Mouse (Mus musculus) kidney, embryonic 15.5 days (tissue): ENCODE data around the gene Olfr611. TPM values are rescaled to one million over a fixed set of nuclear protein-coding genes. Genes with fewer than 3 reads are reported as not detected.
"Not testable (repeated sequence)": the region's sequence is repeated elsewhere in the genome, so short reads cannot be mapped to it uniquely, and the experiment has no call there.

ENCODE experiments used
- ATAC-seq: fragments of 200-750 bp; cut with Nextera tagmentation; replicated peaks from 2 replicates; pipeline ENCODE4 v1.8.0; 2017; ENCODE audit warnings: moderate TSS enrichment; ENCODE audit not compliant: low FRiP score
- H3K27ac ChIP-seq: fragments of 300-500 bp; sonication (generic); 2 replicates; pipeline ENCODE4 v1.5.1; 2015; ENCODE audit warnings: mild to moderate bottlenecking, inconsistent platforms
- H3K27me3 ChIP-seq: fragments of 300-500 bp; sonication (generic); 2 replicates; pipeline ENCODE4 v1.6.1; 2015; ENCODE audit warnings: inconsistent platforms
- H3K36me3 ChIP-seq: fragments of 300-500 bp; sonication (generic); 2 replicates; pipeline ENCODE4 v1.6.1; 2015; ENCODE audit warnings: inconsistent platforms
- H3K4me1 ChIP-seq: fragments of 300-500 bp; sonication (generic); 2 replicates; pipeline ENCODE4 v1.6.1; 2015; ENCODE audit warnings: inconsistent platforms
- H3K4me2 ChIP-seq: fragments of 300-500 bp; sonication (generic); 2 replicates; pipeline ENCODE4 v1.6.1; 2015; ENCODE audit warnings: moderate library complexity, mild to moderate bottlenecking, inconsistent platforms
- H3K4me3 ChIP-seq: fragments of 300-500 bp; sonication (generic); replicated peaks from 2 replicates; pipeline ENCODE4 v1.5.1; 2015; ENCODE audit warnings: mild to moderate bottlenecking, inconsistent platforms
- H3K9ac ChIP-seq: fragments of 300-500 bp; sonication (generic); 2 replicates; pipeline ENCODE4 v1.6.1; 2015; ENCODE audit warnings: mild to moderate bottlenecking, inconsistent platforms
- H3K9me3 ChIP-seq: fragments of 300-500 bp; sonication (generic); replicated peaks from 2 replicates; pipeline ENCODE4 v1.6.1; 2016; ENCODE audit warnings: inconsistent platforms
- WGBS: fragments of 180-500 bp; shearing (Covaris S2); methylation state at CpG from one replicate; pipeline ENCODE4 v1.1.7; 2015; ENCODE audit warnings: mixed read lengths; 5-methylcytosine and 5-hydroxymethylcytosine counted together
- polyA plus RNA-seq: library from polyadenylated mRNA; unstranded; fragments of >200 nt; fragmentation: Nextera tagmentation; extraction: Ambion mirVana; gene quantifications from 2 replicates; pipeline ENCODE4 v1.2.1, GENCODE M21; 2015

Olfr611 gene
- not detected in 2 replicates for polyA plus RNA-seq

- not testable (repeated sequence) for H3K9ac ChIP-seq, H3K9me3 ChIP-seq, ATAC-seq, H3K4me1 ChIP-seq, H3K27ac ChIP-seq, H3K36me3 ChIP-seq, H3K4me2 ChIP-seq, H3K4me3 ChIP-seq, H3K27me3 ChIP-seq
- WGBS, result 70% methylated on average over 1 of the region's 1 CpGs
Measured at GRCm38 (mm10) chr7:103520746-103521145, at the start of gene Olfr611. Gene Olfr611, minus strand, starts transcription at chr7:103520846.

GRCm38 (mm10) chr7:103569043-103569442 is 48.4 kb upstream of the Olfr611 start, which contains the start of gene Olfr616:
Gene Olfr616, minus strand, starts transcription at chr7:103569143.
- no peaks in the 10 kb centered on the region for H3K4me1 ChIP-seq
- H3K27ac ChIP-seq, result no peak within 1 kb of the TSS
- 79% methylated on average over 3 of the region's 3 CpGs for WGBS
- H3K27me3 ChIP-seq, result no peaks in the 10 kb centered on the region
- no peak for ATAC-seq
- H3K36me3 ChIP-seq, result no peaks in the 10 kb centered on the region
- H3K9ac ChIP-seq, result no peak within 1 kb of the TSS
- no peak within 1 kb of the TSS for H3K4me2 ChIP-seq
- H3K9me3 ChIP-seq, result no peaks in the 10 kb centered on the region
- no peak within 1 kb of the TSS for H3K4me3 ChIP-seq

- Histone ChIP-seq H3K9ac (no peak within 1 kb of the TSS), H3K4me2 (no peak within 1 kb of the TSS), H3K27ac (no peak within 1 kb of the TSS), H3K4me3 (no peak within 1 kb of the TSS), H3K27me3 (no peaks in the 10 kb centered on the region), H3K4me1 (no peaks in the 10 kb centered on the region), H3K36me3 (no peaks in the 10 kb centered on the region), H3K9me3 (no peaks in the 10 kb centered on the region)
- WGBS, result 82% methylated on average over 2 of the region's 2 CpGs
- ATAC-seq, result no peak
Measured at GRCm38 (mm10) chr7:103555779-103556178, 35.1 kb upstream of the Olfr611 start, which contains the start of gene Olfr615. Gene Olfr615, plus strand, starts transcription at chr7:103556079.

GRCm38 (mm10) chr7:103547774-103548173 is 27.1 kb upstream of the Olfr611 start, which contains the start of gene Olfr613:
Gene Olfr613, plus strand, starts transcription at chr7:103548074.
- no peaks in the 10 kb centered on the region for H3K4me1 ChIP-seq
- no peaks in the 10 kb centered on the region for H3K9me3 ChIP-seq
- no peak within 1 kb of the TSS for H3K27ac ChIP-seq
- no peak within 1 kb of the TSS for H3K9ac ChIP-seq
- 81% methylated on average over 2 of the region's 2 CpGs for WGBS
- no peaks in the 10 kb centered on the region for H3K27me3 ChIP-seq
- H3K4me3 ChIP-seq, result no peak within 1 kb of the TSS
- ATAC-seq, result no peak
- no peaks in the 10 kb centered on the region for H3K36me3 ChIP-seq
- no peak within 1 kb of the TSS for H3K4me2 ChIP-seq

- H3K27ac ChIP-seq, H3K4me3 ChIP-seq, H3K4me2 ChIP-seq, H3K4me1 ChIP-seq, H3K9ac ChIP-seq, H3K27me3 ChIP-seq, ATAC-seq, H3K9me3 ChIP-seq, H3K36me3 ChIP-seq: not testable (repeated sequence)
- WGBS, result 90% methylated on average over 2 of the region's 2 CpGs
Measured at GRCm38 (mm10) chr7:103542617-103543016, 22.0 kb upstream of the Olfr611 start, which contains the start of gene Olfr612. Gene Olfr612, minus strand, starts transcription at chr7:103542717.

GRCm38 (mm10) chr7:103512022-103512421 is 8.6 kb downstream of the Olfr611 start, which contains the start of gene Olfr610:
Gene Olfr610, minus strand, starts transcription at chr7:103512122.
- Histone ChIP-seq H3K27ac (no peak within 1 kb of the TSS), H3K9ac (no peak within 1 kb of the TSS), H3K27me3 (no peaks in the 10 kb centered on the region), H3K4me1 (no peaks in the 10 kb centered on the region), H3K4me3 (no peak within 1 kb of the TSS), H3K4me2 (no peak within 1 kb of the TSS), H3K36me3 (no peaks in the 10 kb centered on the region), H3K9me3 (no peaks in the 10 kb centered on the region)
- 90% methylated on average over 2 of the region's 2 CpGs for WGBS
- ATAC-seq, result no peak

GRCm38 (mm10) chr7:103497962-103498361 is 22.7 kb downstream of the Olfr611 start, which contains the start of gene Olfr609:
Gene Olfr609, minus strand, starts transcription at chr7:103498062.
- H3K27ac ChIP-seq, result no peak within 1 kb of the TSS
- H3K9ac ChIP-seq, result no peak within 1 kb of the TSS
- H3K4me1 ChIP-seq, result no peaks in the 10 kb centered on the region
- 53% methylated on average over 1 of the region's 1 CpGs for WGBS
- ATAC-seq, result no peak
- H3K27me3 ChIP-seq, result no peaks in the 10 kb centered on the region
- no peak within 1 kb of the TSS for H3K4me3 ChIP-seq
- no peaks in the 10 kb centered on the region for H3K36me3 ChIP-seq
- H3K4me2 ChIP-seq, result no peak within 1 kb of the TSS
- H3K9me3 ChIP-seq, result no peaks in the 10 kb centered on the region

GRCm38 (mm10) chr7:103477106-103477505 is 43.5 kb downstream of the Olfr611 start:
- H3K4me1 ChIP-seq, H3K27me3 ChIP-seq, H3K9ac ChIP-seq, H3K4me3 ChIP-seq, H3K36me3 ChIP-seq, H3K9me3 ChIP-seq, H3K4me2 ChIP-seq, ATAC-seq, H3K27ac ChIP-seq: not testable (repeated sequence)
- WGBS, result 88% methylated on average over 9 of the region's 9 CpGs

GRCm38 (mm10) chr7:103469577-103469976 is 51.1 kb downstream of the Olfr611 start, which contains the start of gene Olfr608:
Gene Olfr608, plus strand, starts transcription at chr7:103469877.
- Histone ChIP-seq H3K9ac (no peak within 1 kb of the TSS), H3K4me3 (no peak within 1 kb of the TSS), H3K27ac (no peak within 1 kb of the TSS), H3K27me3 (no peaks in the 10 kb centered on the region), H3K36me3 (no peaks in the 10 kb centered on the region), H3K4me2 (no peak within 1 kb of the TSS), H3K9me3 (no peaks in the 10 kb centered on the region), H3K4me1 (no peaks in the 10 kb centered on the region)
- no peak for ATAC-seq

Other genes with a start within 250 kb of the Olfr611 start
- gene Olfr596, start 215.2 kb downstream of the Olfr611 start, polyA plus RNA-seq, result not detected in 2 replicates
- not detected in 2 replicates for gene Olfr597, start 204.5 kb downstream of the Olfr611 start, polyA plus RNA-seq
- gene Olfr598, start 197.3 kb downstream of the Olfr611 start, polyA plus RNA-seq, result not detected in 2 replicates
- not detected in 2 replicates for gene Olfr599, start 184.9 kb downstream of the Olfr611 start, polyA plus RNA-seq
- gene Olfr600, start 171.2 kb downstream of the Olfr611 start, polyA plus RNA-seq, result not detected in 2 replicates
- gene Olfr601, start 158.2 kb downstream of the Olfr611 start, polyA plus RNA-seq, result not detected in 2 replicates
- not detected in 2 replicates for gene Olfr603, start 134.7 kb downstream of the Olfr611 start, polyA plus RNA-seq
- gene Usp17lc, start 105.8 kb downstream of the Olfr611 start, polyA plus RNA-seq, result not detected in 2 replicates
- gene Olfr605, start 75.4 kb downstream of the Olfr611 start, polyA plus RNA-seq, result not detected in 2 replicates
- gene Olfr606, start 71.8 kb downstream of the Olfr611 start, polyA plus RNA-seq, result not detected in 2 replicates
- gene Olfr607, start 56.7 kb downstream of the Olfr611 start, polyA plus RNA-seq, result not detected in 2 replicates
- not detected in 2 replicates for gene Olfr608, start 51.0 kb downstream of the Olfr611 start, polyA plus RNA-seq
- gene Olfr609, start 22.8 kb downstream of the Olfr611 start, polyA plus RNA-seq, result not detected in 2 replicates
- gene Olfr610, start 8.7 kb downstream of the Olfr611 start, polyA plus RNA-seq, result not detected in 2 replicates
- gene Olfr612, start 21.9 kb upstream of the Olfr611 start, polyA plus RNA-seq, result not detected in 2 replicates
- gene Olfr613, start 27.2 kb upstream of the Olfr611 start, polyA plus RNA-seq, result not detected in 2 replicates
- not detected in 2 replicates for gene Olfr615, start 35.2 kb upstream of the Olfr611 start, polyA plus RNA-seq
- not detected in 2 replicates for gene Olfr616, start 48.3 kb upstream of the Olfr611 start, polyA plus RNA-seq
- gene Olfr617, start 52.2 kb upstream of the Olfr611 start, polyA plus RNA-seq, result not detected in 2 replicates
- not detected in 2 replicates for gene Olfr618, start 69.3 kb upstream of the Olfr611 start, polyA plus RNA-seq
- not detected in 2 replicates for gene Olfr619, start 79.7 kb upstream of the Olfr611 start, polyA plus RNA-seq
- gene Olfr620, start 91.7 kb upstream of the Olfr611 start, polyA plus RNA-seq, result not detected in 2 replicates
- gene Olfr622, start 121.9 kb upstream of the Olfr611 start, polyA plus RNA-seq, result not detected in 2 replicates
- not detected in 2 replicates for gene Olfr623, start 142.9 kb upstream of the Olfr611 start, polyA plus RNA-seq
- 0.03 TPM in 1 of 2 replicates, not detected in the other for gene Olfr624, start 150.3 kb upstream of the Olfr611 start, polyA plus RNA-seq
- not detected in 2 replicates for gene Olfr625-ps1, start 161.9 kb upstream of the Olfr611 start, polyA plus RNA-seq
- gene Olfr243, start 193.8 kb upstream of the Olfr611 start, polyA plus RNA-seq, result not detected in 2 replicates
- not detected in 2 replicates for gene Olfr628, start 209.5 kb upstream of the Olfr611 start, polyA plus RNA-seq
- gene Olfr629, start 224.1 kb upstream of the Olfr611 start, polyA plus RNA-seq, result not detected in 2 replicates
- gene Olfr630, start 236.5 kb upstream of the Olfr611 start, polyA plus RNA-seq, result not detected in 2 replicates